Mouse (Mus musculus) CH12.LX (cell line): ENCODE data around the gene Kcnj10.

Source experiments
- CHD2 ChIP-seq: IDR thresholded peaks from 2 replicates; pipeline ENCODE4 v1.6.1; 2011; ENCODE audit warnings: low read length, improper control_type of control experiment
- CTCF ChIP-seq, 2 experiments: IDR thresholded peaks in 1 of 2; conservative IDR thresholded peaks in 1 of 2; 2 replicates each; pipeline ENCODE4 v1.5.1; 2011 to 2012; ENCODE audit warnings: low read depth in 2 of 2, low read length in 2 of 2, improper control_type of control experiment in 1 of 2, inconsistent platforms in 1 of 2, mild to moderate bottlenecking in 1 of 2, moderate library complexity in 1 of 2
- E2F4 ChIP-seq: IDR thresholded peaks from 2 replicates; pipeline ENCODE4 v1.6.1; 2011; ENCODE audit warnings: low read depth, low read length, improper control_type of control experiment; ENCODE audit not compliant: insufficient replicate concordance
- ELF1 ChIP-seq: IDR thresholded peaks from 2 replicates; pipeline ENCODE4 v1.6.1; 2014; ENCODE audit warnings: low read depth, mild to moderate bottlenecking, inconsistent platforms, low read length, improper control_type of control experiment
- EP300 ChIP-seq: IDR thresholded peaks from 2 replicates; pipeline ENCODE4 v1.6.1; 2011; ENCODE audit warnings: low read length, improper control_type of control experiment
- HCFC1 ChIP-seq: IDR thresholded peaks from 2 replicates; pipeline ENCODE4 v1.6.1; 2012; ENCODE audit warnings: low read depth, mild to moderate bottlenecking, inconsistent platforms, low read length, improper control_type of control experiment
- MAFK ChIP-seq: IDR thresholded peaks from 2 replicates; pipeline ENCODE4 v1.6.1; 2011; ENCODE audit warnings: low read length, improper control_type of control experiment; ENCODE audit not compliant: insufficient replicate concordance
- MAX ChIP-seq: IDR thresholded peaks from 2 replicates; pipeline ENCODE4 v1.6.1; 2011; ENCODE audit warnings: low read length, improper control_type of control experiment
- MEF2A ChIP-seq: IDR thresholded peaks from 2 replicates; pipeline ENCODE4 v1.6.1; 2014; ENCODE audit warnings: low read depth, mild to moderate bottlenecking, inconsistent platforms, low read length, improper control_type of control experiment, borderline replicate concordance
- NRF1 ChIP-seq: IDR thresholded peaks from 2 replicates; pipeline ENCODE4 v1.6.1; 2014; ENCODE audit warnings: low read depth, mild to moderate bottlenecking, inconsistent platforms, low read length, improper control_type of control experiment, moderate library complexity
- POLR2A ChIP-seq: IDR thresholded peaks from 2 replicates; pipeline ENCODE4 v1.6.1; 2011; ENCODE audit warnings: low read depth, mild to moderate bottlenecking, improper control_type of control experiment, low read length
- POLR2AphosphoS2 ChIP-seq: IDR thresholded peaks from 2 replicates; pipeline ENCODE4 v1.6.1; 2011; ENCODE audit warnings: low read depth, low read length, improper control_type of control experiment
- RCOR1 ChIP-seq: conservative IDR thresholded peaks from 2 replicates; pipeline ENCODE4 v1.6.1; 2012; ENCODE audit warnings: low read depth, mild to moderate bottlenecking, inconsistent platforms, low read length, improper control_type of control experiment
- TCF12 ChIP-seq: IDR thresholded peaks from 2 replicates; pipeline ENCODE4 v1.6.1; 2014; ENCODE audit warnings: low read depth, mild to moderate bottlenecking, inconsistent platforms, low read length, improper control_type of control experiment

DNA sequence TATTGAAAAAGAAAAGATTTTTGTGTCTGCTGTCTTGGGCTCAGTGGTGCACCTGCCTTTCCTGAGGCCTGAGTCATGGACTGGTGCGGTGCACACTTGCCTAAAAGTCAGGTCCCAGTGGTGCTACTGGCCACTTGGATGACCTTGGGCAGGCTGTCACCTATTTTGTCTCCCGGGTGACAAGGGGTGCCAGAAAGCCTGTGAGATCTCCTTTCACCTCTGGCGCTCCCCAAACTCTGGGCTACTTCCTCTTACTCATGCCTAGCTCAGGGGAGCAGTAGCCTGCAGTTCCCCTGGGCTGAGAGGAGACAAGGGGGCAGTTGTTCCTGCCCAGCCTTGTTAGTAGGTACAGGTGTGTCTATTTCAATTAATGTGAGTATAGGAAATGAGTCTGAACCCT, 38.7 kb upstream of the Kcnj10 start:
- no peak for TF ChIP-seq CHD2
- TF ChIP-seq CTCF (conservative IDR thresholded peaks at IDR 0.05 in 1 of 2, IDR thresholded peaks at IDR 0.05 in 1 of 2; ENCODE audit: low read depth in 2 of 2, low read length in 2 of 2): no peak
- TF ChIP-seq MEF2A: no peak
- no peak for TF ChIP-seq POLR2A
- TF ChIP-seq ELF1: no peak
- TF ChIP-seq MAX: no peak
- TF ChIP-seq E2F4: no peak
- no peak for TF ChIP-seq EP300
- no peak for TF ChIP-seq RCOR1
- no peak for TF ChIP-seq NRF1
- no peak for TF ChIP-seq HCFC1
- TF ChIP-seq POLR2AphosphoS2: no peak
- no peak for TF ChIP-seq MAFK
- no peak for TF ChIP-seq TCF12
